Mouse (Mus musculus): ENCODE results near the gene Znrf1. TPM values are rescaled to one million over a fixed set of nuclear protein-coding genes. Genes with fewer than 3 reads are reported as not detected.

Gene Znrf1
- polyA plus RNA-seq, 1 experiment from 2014 or later, result 25.3 TPM

DNA sequence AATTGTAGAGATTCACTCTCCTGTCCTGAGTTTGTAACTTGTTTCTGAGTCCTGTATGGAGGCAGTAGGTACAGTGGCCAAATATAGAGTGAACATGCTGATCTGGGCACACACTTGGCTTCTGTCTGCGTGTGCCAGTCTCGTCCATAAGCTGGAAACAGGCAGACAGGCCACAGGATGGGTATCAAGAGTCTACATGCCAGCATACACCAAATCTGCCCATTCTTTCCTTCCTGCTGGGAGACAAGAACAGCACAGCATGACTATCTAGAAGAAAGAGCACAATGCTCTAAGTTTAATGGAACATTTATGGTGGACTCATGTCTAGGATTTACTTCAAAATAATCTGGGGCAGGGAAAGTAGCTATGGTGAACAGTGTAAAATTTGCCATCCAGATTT, 59.1 kb downstream of the Znrf1 start:
- no peaks in the 10 kb centered on the region for H3K27me3 ChIP-seq (ENCODE audit: poor library complexity, severe bottlenecking)
- no peak overlapping the region for H3K27ac ChIP-seq
- WGBS, result 89% methylated on average over 2 of the region's 2 CpGs
- H3K4me3 ChIP-seq, result no peak overlapping the region
- H3K36me3 ChIP-seq (replicated peaks), result peaks cover 15% of the 10 kb centered on the region
- no peaks in the 10 kb centered on the region for H3K9me3 ChIP-seq
- peaks cover 56% of the 10 kb centered on the region for H3K4me1 ChIP-seq
- DNase-seq (ENCODE audit: extremely low spot score, low spot score), result no peak

DNA sequence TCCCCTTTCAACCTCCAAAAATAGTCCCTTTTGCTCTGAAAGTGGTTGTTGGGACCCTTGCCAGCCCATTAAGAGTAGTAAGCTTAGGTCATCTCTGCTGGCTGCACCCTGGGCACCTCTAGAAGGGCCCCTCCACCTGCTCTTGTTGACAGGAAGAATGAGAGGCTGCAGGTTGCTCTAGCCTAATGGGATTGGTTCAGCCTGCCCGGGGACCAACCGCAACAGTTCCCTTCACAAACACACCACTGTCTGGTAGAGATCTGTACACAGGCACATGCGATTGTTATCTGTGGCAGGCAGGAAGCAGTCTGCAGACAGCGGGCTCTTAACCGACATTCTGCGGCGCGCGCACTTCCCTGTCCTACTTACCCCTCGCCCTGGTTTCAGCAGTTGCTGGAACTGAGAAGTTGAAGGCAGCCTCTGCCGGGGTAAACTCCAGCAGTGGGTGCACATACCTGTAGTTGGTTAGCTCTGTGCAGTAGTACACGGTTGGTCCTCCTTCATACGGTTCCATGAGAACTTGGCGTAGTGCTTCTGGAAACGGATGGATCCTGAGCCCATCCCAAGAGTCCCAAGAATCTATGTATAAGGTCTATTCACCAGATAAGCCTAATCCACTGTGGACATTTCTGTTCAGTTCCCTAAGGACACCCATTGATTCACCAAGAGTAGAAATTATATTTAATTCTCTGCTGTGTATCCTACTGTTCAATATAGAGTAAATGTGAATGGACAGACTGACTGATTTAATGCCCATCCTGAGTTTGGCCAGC, 60.0 kb downstream of the Znrf1 start:
- no peaks in the 10 kb centered on the region for H3K9me3 ChIP-seq
- no peak for DNase-seq (ENCODE audit: extremely low spot score, low spot score)
- H3K27me3 ChIP-seq (ENCODE audit: poor library complexity, severe bottlenecking), result no peaks in the 10 kb centered on the region
- H3K4me1 ChIP-seq, result peaks cover 56% of the 10 kb centered on the region
- H3K36me3 ChIP-seq (replicated peaks), result peaks cover 12% of the 10 kb centered on the region
- 89% methylated on average over 15 of the region's 15 CpGs for WGBS
- no peak overlapping the region for H3K4me3 ChIP-seq
- no peak overlapping the region for H3K27ac ChIP-seq

GRCm38 (mm10) chr8:111596485-111596821, 60.6 kb downstream of the Znrf1 start:
- no peak for DNase-seq (ENCODE audit: extremely low spot score, low spot score)
- Histone ChIP-seq H3K4me3 (no peak overlapping the region), H3K36me3 (replicated peaks) (peaks cover 10% of the 10 kb centered on the region; the same call in 1 of the 2 replicates), H3K9me3 (no peaks in the 10 kb centered on the region), H3K27me3 (ENCODE audit: poor library complexity, severe bottlenecking) (no peaks in the 10 kb centered on the region), H3K4me1 (peaks cover 56% of the 10 kb centered on the region), H3K27ac (no peak overlapping the region)
- WGBS, result 66% methylated on average over 3 of the region's 3 CpGs

- H3K4me1 ChIP-seq, result peaks cover 52% of the 10 kb centered on the region
- H3K36me3 ChIP-seq (replicated peaks), result peaks cover 8% of the 10 kb centered on the region; the same call in 1 of the 2 replicates
- H3K27ac ChIP-seq, result 0 out of 2 replicates have a peak overlapping the region, but pooled peaks have one; percentile 45
- H3K4me3 ChIP-seq, result no peak overlapping the region
- no peaks in the 10 kb centered on the region for H3K27me3 ChIP-seq (ENCODE audit: poor library complexity, severe bottlenecking)
- 81% methylated on average over 1 of the region's 1 CpGs for WGBS
- H3K9me3 ChIP-seq, result no peaks in the 10 kb centered on the region
- DNase-seq (ENCODE audit: extremely low spot score, low spot score), result no peak
Measured at GRCm38 (mm10) chr8:111597310-111597709, 61.4 kb downstream of the Znrf1 start.

DNA sequence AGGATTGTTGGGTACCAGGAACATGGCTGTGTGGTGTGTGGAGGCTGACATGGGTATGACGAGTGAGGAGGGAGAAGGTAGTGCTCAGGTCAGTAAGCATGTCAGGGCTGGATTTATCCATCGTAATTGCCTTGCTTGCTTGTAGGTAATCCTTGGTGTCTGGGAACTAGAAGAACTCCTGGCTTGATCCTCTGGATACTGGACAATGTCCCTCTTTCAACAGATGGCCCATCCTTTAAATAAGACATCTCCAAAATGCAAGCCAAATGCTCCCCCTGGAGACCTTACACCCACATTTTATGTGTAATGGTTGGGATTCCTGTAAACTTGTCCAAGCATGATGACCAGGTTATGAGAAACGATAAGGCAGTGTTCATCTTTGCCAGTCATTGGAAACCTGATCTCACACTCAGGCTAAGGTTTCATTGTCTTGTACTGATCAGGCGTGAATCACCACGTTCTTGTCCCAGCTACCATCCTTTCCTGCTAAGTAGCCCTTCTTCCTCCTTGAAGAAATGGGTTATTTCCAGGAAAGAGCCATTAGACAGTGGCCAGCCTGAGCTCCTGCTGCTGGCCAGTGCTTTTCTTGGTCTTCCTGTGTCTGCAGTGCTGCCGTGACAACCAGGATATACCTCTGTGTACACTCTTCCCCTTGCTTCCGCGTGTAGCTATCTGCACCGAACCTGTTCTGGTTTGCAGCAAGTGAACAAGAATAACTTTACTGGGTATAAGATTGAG, 64.0 kb downstream of the Znrf1 start:
- Histone ChIP-seq H3K4me1 (peaks cover 30% of the 10 kb centered on the region), H3K9me3 (no peaks in the 10 kb centered on the region), H3K36me3 (replicated peaks) (peaks cover 12% of the 10 kb centered on the region), H3K27ac (no peak overlapping the region), H3K4me3 (no peak overlapping the region), H3K27me3 (ENCODE audit: poor library complexity, severe bottlenecking) (no peaks in the 10 kb centered on the region)
- DNase-seq (ENCODE audit: extremely low spot score, low spot score), result no peak
- 80% methylated on average over 9 of the region's 9 CpGs for WGBS

- peaks cover 9% of the 10 kb centered on the region for H3K4me1 ChIP-seq
- H3K36me3 ChIP-seq (replicated peaks), result peaks cover 28% of the 10 kb centered on the region
- 95% methylated on average over 4 of the region's 4 CpGs for WGBS
Measured at GRCm38 (mm10) chr8:111602050-111602449, 66.2 kb downstream of the Znrf1 start.

DNA sequence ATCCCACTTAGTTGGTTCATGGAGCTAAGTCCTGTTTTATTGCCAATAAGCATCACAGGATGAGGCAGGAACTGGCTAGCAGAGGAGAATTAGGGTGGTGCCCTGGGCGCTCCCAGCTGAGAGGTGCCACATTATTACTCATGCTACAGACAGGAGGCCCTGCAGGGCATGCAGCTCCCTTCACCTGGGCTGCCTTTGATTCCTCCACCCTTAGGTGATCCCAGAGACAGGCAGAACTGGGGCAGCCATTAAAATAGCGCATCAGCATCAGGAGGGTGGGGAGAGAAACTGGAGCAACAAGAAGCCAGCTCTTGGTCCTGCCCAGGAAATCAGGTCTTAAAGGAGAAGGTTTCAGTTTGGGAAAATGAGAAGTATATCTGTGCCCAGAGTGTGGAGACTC, 69.1 kb downstream of the Znrf1 start:
- H3K4me3 ChIP-seq, result no peak overlapping the region
- peaks cover 45% of the 10 kb centered on the region for H3K36me3 ChIP-seq (replicated peaks)
- H3K27ac ChIP-seq, result no peak overlapping the region
- H3K27me3 ChIP-seq (ENCODE audit: poor library complexity, severe bottlenecking), result no peaks in the 10 kb centered on the region
- no peaks in the 10 kb centered on the region for H3K9me3 ChIP-seq
- DNase-seq (ENCODE audit: extremely low spot score, low spot score), result no peak
- WGBS, result 94% methylated on average over 2 of the region's 2 CpGs
- no peaks in the 10 kb centered on the region for H3K4me1 ChIP-seq

More at GRCm38 (mm10) chr8:111602050-111602449, 66.2 kb downstream of the Znrf1 start:
- no peak overlapping the region for H3K27ac ChIP-seq
- H3K27me3 ChIP-seq (ENCODE audit: poor library complexity, severe bottlenecking), result no peaks in the 10 kb centered on the region
- no peaks in the 10 kb centered on the region for H3K9me3 ChIP-seq
- H3K4me3 ChIP-seq, result no peak overlapping the region
- no peak for DNase-seq (ENCODE audit: extremely low spot score, low spot score)

GRCm38 (mm10) chr8:111606961-111607360, 71.1 kb downstream of the Znrf1 start:
- WGBS, result 92% methylated on average over 9 of the region's 9 CpGs
- no peak for DNase-seq (ENCODE audit: extremely low spot score, low spot score)
- no peaks in the 10 kb centered on the region for H3K4me1 ChIP-seq
- no peak overlapping the region for H3K4me3 ChIP-seq
- H3K36me3 ChIP-seq (replicated peaks), result peaks cover 59% of the 10 kb centered on the region
- H3K9me3 ChIP-seq, result no peaks in the 10 kb centered on the region
- no peak overlapping the region for H3K27ac ChIP-seq
- H3K27me3 ChIP-seq (ENCODE audit: poor library complexity, severe bottlenecking), result no peaks in the 10 kb centered on the region

GRCm38 (mm10) chr8:111607414-111607813, 71.5 kb downstream of the Znrf1 start:
- Histone ChIP-seq H3K36me3 (replicated peaks) (peaks cover 63% of the 10 kb centered on the region), H3K27me3 (ENCODE audit: poor library complexity, severe bottlenecking) (no peaks in the 10 kb centered on the region), H3K27ac (no peak overlapping the region), H3K9me3 (no peaks in the 10 kb centered on the region), H3K4me3 (no peak overlapping the region), H3K4me1 (no peaks in the 10 kb centered on the region)
- WGBS, result 90% methylated on average over 7 of the region's 7 CpGs
- DNase-seq (ENCODE audit: extremely low spot score, low spot score), result no peak

DNA sequence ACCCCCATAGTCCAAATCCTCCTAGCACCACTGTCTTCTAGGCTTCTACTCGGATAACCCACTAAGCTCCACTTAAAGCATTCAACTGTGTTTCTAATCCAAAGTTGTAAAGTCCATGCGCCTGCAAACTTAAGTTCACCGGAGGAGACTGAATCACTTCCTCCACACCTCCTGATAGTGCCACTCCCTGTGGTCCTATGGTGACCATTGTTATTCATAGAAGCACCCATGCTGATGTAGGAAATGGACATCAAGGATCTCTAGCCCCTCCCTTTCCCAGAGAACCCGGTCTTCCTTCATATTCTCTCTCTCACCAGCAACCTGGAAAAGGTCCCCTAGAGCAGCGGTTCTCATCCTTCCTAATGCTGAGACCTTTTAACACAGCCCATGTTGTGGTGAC, 77.3 kb downstream of the Znrf1 start:
- DNase-seq (ENCODE audit: extremely low spot score, low spot score), result no peak
- no peaks in the 10 kb centered on the region for H3K9me3 ChIP-seq
- H3K27ac ChIP-seq, result no peak overlapping the region
- peaks cover 55% of the 10 kb centered on the region for H3K36me3 ChIP-seq (replicated peaks)
- WGBS, result 92% methylated on average over 5 of the region's 5 CpGs
- H3K4me1 ChIP-seq, result no peaks in the 10 kb centered on the region
- H3K4me3 ChIP-seq, result no peak overlapping the region
- no peaks in the 10 kb centered on the region for H3K27me3 ChIP-seq (ENCODE audit: poor library complexity, severe bottlenecking)

- no peak for DNase-seq (ENCODE audit: extremely low spot score, low spot score)
- Histone ChIP-seq H3K4me1 (no peaks in the 10 kb centered on the region), H3K36me3 (replicated peaks) (peaks cover 59% of the 10 kb centered on the region), H3K27ac (no peak overlapping the region), H3K27me3 (ENCODE audit: poor library complexity, severe bottlenecking) (no peaks in the 10 kb centered on the region), H3K9me3 (no peaks in the 10 kb centered on the region), H3K4me3 (no peak overlapping the region)
- WGBS, result 94% methylated on average over 6 of the region's 6 CpGs
Measured at GRCm38 (mm10) chr8:111614786-111615701, 79.1 kb downstream of the Znrf1 start.

DNA sequence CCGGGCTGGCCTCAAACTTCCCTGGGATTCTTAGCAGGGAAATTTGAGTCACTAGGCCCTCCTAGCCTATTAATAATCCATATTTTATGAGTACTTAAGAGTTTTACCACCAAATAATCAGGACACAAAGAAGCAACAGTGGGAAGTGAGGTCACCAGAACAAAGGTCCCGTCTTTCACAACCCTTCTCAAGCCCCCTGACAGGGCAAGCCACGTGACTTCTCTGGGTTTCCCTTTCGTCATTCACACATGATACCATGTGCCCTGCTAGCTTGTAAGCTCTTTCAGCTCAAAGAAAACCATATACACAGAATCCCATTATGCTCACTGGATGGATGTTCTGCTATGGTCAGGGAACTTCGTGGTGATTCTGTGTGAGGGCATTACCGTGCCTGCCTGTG, 81.9 kb downstream of the Znrf1 start:
- Histone ChIP-seq H3K9me3 (no peaks in the 10 kb centered on the region), H3K4me1 (peaks cover 6% of the 10 kb centered on the region; the same call in 1 of the 2 replicates), H3K27ac (no peak overlapping the region), H3K27me3 (ENCODE audit: poor library complexity, severe bottlenecking) (no peaks in the 10 kb centered on the region), H3K36me3 (replicated peaks) (peaks cover 58% of the 10 kb centered on the region), H3K4me3 (no peak overlapping the region)
- WGBS, result 81% methylated on average over 6 of the region's 6 CpGs
- no peak for DNase-seq (ENCODE audit: extremely low spot score, low spot score)

All from forebrain, embryonic 10.5 days (tissue).